Mouse (Mus musculus) liver, embryonic 11.5 days (tissue): Measurements from ENCODE around the gene Tedc2. TPM values are rescaled to one million over a fixed set of nuclear protein-coding genes. Genes with fewer than 3 reads are reported as not detected.

Experiments
- ATAC-seq: fragments of 200-750 bp; cut with Nextera tagmentation; replicated peaks from 2 replicates; pipeline ENCODE4 v1.8.0; 2017; ENCODE audit warnings: moderate number of reproducible peaks, mild to moderate bottlenecking, moderate TSS enrichment, moderate library complexity; ENCODE audit not compliant: low FRiP score
- DNase-seq: peaks from one replicate; pipeline ENCODE4 v3.0.0-alpha.2; 2017; ENCODE audit warnings: low spot score
- H3K27ac ChIP-seq: fragments of 300-500 bp; sonication (generic); 2 replicates; pipeline ENCODE4 v1.5.1; 2014; ENCODE audit warnings: mild to moderate bottlenecking, low read depth, low read length, control low read depth
- H3K27me3 ChIP-seq: fragments of 300-500 bp; sonication (generic); replicated peaks from 2 replicates; pipeline ENCODE4 v1.6.1; 2014; ENCODE audit warnings: low read length, mixed read lengths; ENCODE audit not compliant: control insufficient read depth, insufficient read depth
- H3K36me3 ChIP-seq: fragments of 300-500 bp; sonication (generic); 2 replicates; pipeline ENCODE4 v1.6.1; 2014; ENCODE audit warnings: mild to moderate bottlenecking, low read length, moderate library complexity, mixed read lengths; ENCODE audit not compliant: control insufficient read depth, insufficient read depth
- H3K4me1 ChIP-seq: fragments of 300-500 bp; sonication (generic); replicated peaks from 2 replicates; pipeline ENCODE4 v1.6.1; 2014; ENCODE audit warnings: low read length, mixed read lengths; ENCODE audit not compliant: control insufficient read depth, insufficient read depth
- H3K4me2 ChIP-seq: fragments of 300-500 bp; sonication (generic); 2 replicates; pipeline ENCODE4 v1.6.1; 2014; ENCODE audit warnings: mild to moderate bottlenecking, control low read depth, moderate library complexity
- H3K4me3 ChIP-seq: fragments of 300-500 bp; sonication (generic); 2 replicates; pipeline ENCODE4 v1.5.1; 2014; ENCODE audit warnings: low read depth, low read length, control low read depth
- H3K9ac ChIP-seq: fragments of 300-500 bp; sonication (generic); 2 replicates; pipeline ENCODE4 v1.6.1; 2014; ENCODE audit warnings: low read depth, low read length, control low read depth
- H3K9me3 ChIP-seq: fragments of 300-500 bp; sonication (generic); 2 replicates; pipeline ENCODE4 v1.6.1; 2016; ENCODE audit warnings: low read length, inconsistent platforms, mixed read lengths; ENCODE audit not compliant: control insufficient read depth
- WGBS: fragments of 180-500 bp; shearing (Covaris S2); extraction: QIAGEN DNeasy Blood & Tissue Kit; methylation state at CpG from one replicate; pipeline ENCODE4 v1.1.7; 2014; 5-methylcytosine and 5-hydroxymethylcytosine counted together
- polyA plus RNA-seq: library from polyadenylated mRNA; unstranded; fragments of >200 nt; fragmentation: Nextera tagmentation; extraction: Ambion mirVana; gene quantifications from 2 replicates; pipeline ENCODE4 v1.2.1, GENCODE M21; 2014

Tedc2 gene
- polyA plus RNA-seq, 1 experiment from 2014 or later, result 17.2 TPM

GRCm38 (mm10) chr17:24224741-24225140, 4.1 kb upstream of the Tedc2 start:
- Histone ChIP-seq H3K9me3 (no peaks in the 10 kb centered on the region), H3K4me3 (no peak overlapping the region), H3K27me3 (no peaks in the 10 kb centered on the region), H3K27ac (peak overlapping the region; percentile 95), H3K9ac (peak overlapping the region; percentile 59), H3K4me2 (no peak overlapping the region), H3K4me1 (peaks cover 31% of the 10 kb centered on the region), H3K36me3 (peaks cover 63% of the 10 kb centered on the region)
- 89% methylated on average over 10 of the region's 10 CpGs for WGBS
- DNase-seq (no peak), ATAC-seq (no peak)

DNA sequence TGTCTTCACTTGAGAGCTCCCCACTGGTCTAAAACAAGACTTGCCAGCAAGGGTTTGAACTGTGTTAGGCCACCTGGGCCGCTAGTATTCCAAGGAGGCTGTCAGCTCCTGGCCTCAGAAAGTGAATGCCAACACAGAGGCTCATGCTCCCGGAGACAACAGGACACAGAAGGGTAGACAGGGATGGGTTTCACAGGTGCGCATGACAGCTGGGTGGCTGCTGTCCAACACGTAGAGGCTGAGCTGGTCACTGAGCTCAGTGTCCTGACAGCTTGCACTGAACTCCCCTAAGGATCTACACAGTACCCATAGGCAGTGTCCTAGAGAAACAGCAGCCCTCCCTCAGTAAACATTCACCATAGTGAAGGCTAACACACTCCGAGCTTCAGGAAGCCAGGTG, 2.9 kb upstream of the Tedc2 start:
- H3K4me2 ChIP-seq, result no peak overlapping the region
- peaks cover 56% of the 10 kb centered on the region for H3K36me3 ChIP-seq
- peaks cover 35% of the 10 kb centered on the region for H3K4me1 ChIP-seq
- H3K9ac ChIP-seq, result no peak overlapping the region
- no peaks in the 10 kb centered on the region for H3K27me3 ChIP-seq
- no peak overlapping the region for H3K4me3 ChIP-seq
- no peak overlapping the region for H3K27ac ChIP-seq
- H3K9me3 ChIP-seq, result no peaks in the 10 kb centered on the region
- WGBS, result 88% methylated on average over 5 of the region's 5 CpGs
- DNase-seq (no peak), ATAC-seq (no peak)

DNA sequence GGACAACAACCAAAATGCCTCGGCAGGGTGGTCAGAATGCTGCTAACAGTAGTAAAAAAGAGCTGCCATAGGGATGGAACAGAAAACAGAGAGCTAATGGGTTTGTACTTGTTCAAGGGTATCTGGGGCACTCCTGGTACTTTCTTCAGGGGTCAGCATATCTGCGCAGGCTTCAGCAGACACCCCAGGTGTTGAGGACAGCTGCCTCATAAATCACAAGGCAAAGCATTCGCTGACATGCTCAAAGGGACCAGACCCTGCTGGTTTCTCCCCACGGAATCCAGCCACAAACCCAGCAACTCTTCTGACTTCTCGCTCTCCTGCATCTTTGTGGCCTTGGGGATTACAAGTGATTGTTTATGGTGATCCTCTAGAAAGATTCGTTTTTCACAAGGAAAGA, 2.0 kb upstream of the Tedc2 start:
- Histone ChIP-seq H3K4me1 (peaks cover 31% of the 10 kb centered on the region), H3K36me3 (peaks cover 50% of the 10 kb centered on the region), H3K9me3 (no peaks in the 10 kb centered on the region), H3K4me2 (no peak overlapping the region), H3K4me3 (no peak overlapping the region), H3K9ac (no peak overlapping the region), H3K27me3 (no peaks in the 10 kb centered on the region), H3K27ac (no peak overlapping the region)
- ATAC-seq (no peak), DNase-seq (no peak)
- 76% methylated on average over 6 of the region's 6 CpGs for WGBS

- peaks cover 20% of the 10 kb centered on the region for H3K36me3 ChIP-seq
- H3K4me1 ChIP-seq, result peaks cover 14% of the 10 kb centered on the region
- no peak overlapping the region for H3K4me3 ChIP-seq
- no peak for ATAC-seq
- H3K9ac ChIP-seq, result no peak overlapping the region
- no peaks in the 10 kb centered on the region for H3K9me3 ChIP-seq
- DNase-seq, result no peak
- H3K27ac ChIP-seq, result no peak overlapping the region
- 73% methylated on average over 4 of the region's 4 CpGs for WGBS
- no peaks in the 10 kb centered on the region for H3K27me3 ChIP-seq
- no peak overlapping the region for H3K4me2 ChIP-seq
Measured at GRCm38 (mm10) chr17:24216836-24217235, 3.8 kb downstream of the Tedc2 start.

DNA sequence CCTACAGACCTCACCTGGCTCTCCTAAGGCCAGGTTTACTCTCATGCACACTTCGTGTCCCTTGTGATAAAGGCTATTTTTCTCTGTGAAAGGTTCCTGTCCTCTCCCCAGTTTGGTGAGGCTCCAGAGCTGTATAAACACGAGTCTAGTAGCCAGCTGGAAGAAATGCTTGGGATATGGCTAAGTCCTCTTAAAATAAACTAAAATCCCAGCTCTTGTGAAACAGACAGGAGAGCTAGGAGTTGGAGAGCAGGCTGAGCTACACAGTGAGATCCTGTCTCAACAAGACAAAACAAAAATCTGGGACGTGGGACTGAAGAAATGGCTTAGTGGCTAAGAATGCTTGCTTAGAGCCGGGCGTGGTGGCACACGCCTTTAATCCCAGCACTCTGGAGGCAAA, 7.5 kb downstream of the Tedc2 start:
- H3K4me2 ChIP-seq, result no peak overlapping the region
- H3K4me1 ChIP-seq, result peaks cover 41% of the 10 kb centered on the region
- H3K27me3 ChIP-seq, result peaks cover 14% of the 10 kb centered on the region
- ATAC-seq, result no peak
- DNase-seq, result no peak
- peaks cover 18% of the 10 kb centered on the region for H3K36me3 ChIP-seq
- WGBS, result 72% methylated on average over 6 of the region's 6 CpGs
- H3K9me3 ChIP-seq, result no peaks in the 10 kb centered on the region
- H3K27ac ChIP-seq, result no peak overlapping the region
- H3K9ac ChIP-seq, result no peak overlapping the region
- H3K4me3 ChIP-seq, result no peak overlapping the region

DNA sequence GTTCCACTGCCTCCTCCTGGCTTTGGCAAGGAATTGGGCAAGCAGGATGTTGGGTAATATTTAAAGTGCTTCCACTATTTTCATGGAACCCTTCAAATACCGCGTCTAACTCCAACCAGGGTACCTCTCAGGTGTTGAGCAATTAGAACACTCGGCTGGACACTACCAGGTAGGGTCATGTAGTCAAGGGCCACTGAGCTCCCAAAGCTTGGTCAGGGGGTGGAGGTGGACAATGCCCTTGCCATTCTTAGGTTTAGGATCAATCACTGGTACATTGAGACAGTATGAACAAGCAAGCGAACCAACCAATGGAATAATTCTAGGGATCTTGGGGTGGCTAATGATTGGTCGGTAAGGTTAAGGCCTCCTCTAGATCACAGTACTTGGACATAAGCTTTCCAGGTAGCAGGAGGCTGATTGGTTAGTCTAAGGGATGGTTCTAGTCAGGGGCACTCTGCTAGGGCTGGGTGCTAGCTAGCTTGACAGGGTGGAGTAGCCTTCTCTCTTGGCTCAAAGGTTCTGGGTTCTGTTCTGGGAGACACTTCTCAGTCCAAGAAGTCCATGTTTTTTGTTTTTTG, 8.1 kb downstream of the Tedc2 start:
- DNase-seq, result no peak
- Histone ChIP-seq H3K9ac (peak overlapping the region; percentile 53; the same call in 1 of the 2 replicates), H3K27ac (no peak overlapping the region), H3K27me3 (peaks cover 20% of the 10 kb centered on the region), H3K4me2 (peak overlapping the region; percentile 91), H3K4me1 (peaks cover 48% of the 10 kb centered on the region), H3K9me3 (no peaks in the 10 kb centered on the region), H3K36me3 (peaks cover 14% of the 10 kb centered on the region), H3K4me3 (peak overlapping the region; percentile 54)
- ATAC-seq, result no peak
- 31% methylated on average over 5 of the region's 5 CpGs for WGBS

DNA sequence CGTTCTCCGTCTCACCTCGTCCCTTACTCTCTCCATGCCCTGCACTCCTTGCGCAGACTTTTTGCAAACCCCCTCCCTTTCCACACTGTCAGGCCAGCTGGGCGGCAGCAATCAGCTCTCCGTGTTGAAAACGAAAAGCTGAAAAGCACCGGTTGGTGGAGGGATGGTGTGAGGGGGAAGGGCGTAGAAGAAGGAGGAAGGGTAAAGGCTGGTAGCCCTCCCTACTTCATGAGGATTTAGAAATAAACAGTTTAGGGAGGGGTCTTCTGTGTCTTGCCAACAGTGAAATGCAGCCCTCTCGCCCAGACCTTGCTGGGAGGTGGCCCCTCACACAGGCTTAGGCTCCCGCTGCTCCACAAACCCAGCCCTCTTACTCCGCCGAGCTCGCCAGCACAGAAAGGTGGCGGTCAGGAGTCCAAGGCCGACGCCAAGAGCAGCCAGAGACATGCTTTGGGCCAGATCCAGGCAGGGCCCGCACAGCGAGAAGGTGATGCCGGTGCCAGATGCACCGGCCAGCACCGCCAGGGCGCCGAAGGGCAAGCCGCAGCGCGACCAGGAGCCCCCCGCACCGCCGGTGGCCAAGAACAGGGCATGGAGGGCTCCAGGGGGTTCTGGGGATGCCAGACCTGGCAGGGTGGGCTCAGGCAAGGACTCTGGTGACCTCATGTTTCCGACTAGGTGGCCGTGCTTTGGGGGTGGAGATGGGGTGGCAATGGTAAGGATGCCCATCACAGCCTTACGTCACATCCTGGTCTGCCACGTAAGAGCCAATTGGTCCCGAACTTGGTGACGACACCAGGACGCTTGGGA, 8.8 kb downstream of the Tedc2 start:
- Histone ChIP-seq H3K27me3 (peaks cover 25% of the 10 kb centered on the region), H3K36me3 (peaks cover 10% of the 10 kb centered on the region), H3K4me3 (peak overlapping the region; percentile 54), H3K9ac (peak overlapping the region; percentile 53), H3K9me3 (no peaks in the 10 kb centered on the region), H3K4me2 (peak overlapping the region; percentile 91), H3K4me1 (peaks cover 54% of the 10 kb centered on the region), H3K27ac (peak overlapping the region; percentile 22; the same call in 1 of the 2 replicates)
- DNase-seq, result peak; percentile 59
- ATAC-seq, result no peak; the same call in 1 of the 2 replicates
- WGBS, result 4% methylated on average over 37 of the region's 37 CpGs

DNA sequence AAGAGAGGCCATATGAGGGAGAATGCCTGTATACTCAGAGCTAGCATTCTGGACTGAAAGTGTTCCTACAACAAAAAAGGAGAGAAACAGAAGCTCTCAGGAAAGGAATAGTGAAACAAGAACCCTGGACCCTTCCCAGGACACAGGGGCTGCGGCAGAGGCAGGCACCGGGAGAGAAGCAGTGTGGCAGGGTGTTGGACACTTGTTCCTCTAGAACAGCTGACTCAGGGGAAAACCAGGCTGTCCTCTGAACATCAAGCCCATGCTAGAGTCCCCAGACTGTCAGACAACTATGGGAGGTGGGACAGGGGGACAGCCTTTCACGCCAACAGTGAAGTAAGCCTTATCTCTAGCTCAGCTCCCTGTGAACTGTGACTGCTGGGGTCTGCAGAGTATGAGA, 10.1 kb downstream of the Tedc2 start:
- ATAC-seq, result no peak
- H3K36me3 ChIP-seq, result peaks cover 4% of the 10 kb centered on the region
- no peak for DNase-seq
- peaks cover 67% of the 10 kb centered on the region for H3K4me1 ChIP-seq
- no peak overlapping the region for H3K4me3 ChIP-seq
- H3K27me3 ChIP-seq, result peaks cover 25% of the 10 kb centered on the region
- no peaks in the 10 kb centered on the region for H3K9me3 ChIP-seq
- no peak overlapping the region; the same call in none of the 2 replicates for H3K4me2 ChIP-seq
- no peak overlapping the region for H3K27ac ChIP-seq
- H3K9ac ChIP-seq, result no peak overlapping the region
- WGBS, result 65% methylated on average over 3 of the region's 3 CpGs

DNA sequence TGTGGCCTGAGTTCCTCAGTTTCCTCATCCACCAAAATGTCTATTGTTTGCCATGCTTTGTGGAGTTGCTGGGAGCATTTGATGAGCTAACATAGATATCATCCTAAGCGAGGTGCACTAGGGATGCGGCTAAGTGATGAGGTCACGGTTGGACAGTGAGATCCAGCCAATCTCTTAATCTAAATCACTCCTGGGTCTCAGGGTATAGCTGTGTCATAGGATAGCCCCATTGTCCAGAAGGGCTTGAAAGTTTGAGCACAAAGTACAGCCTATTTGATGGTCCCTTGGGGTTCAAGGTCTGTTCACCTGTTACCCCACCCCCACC, 10.8 kb downstream of the Tedc2 start:
- peak overlapping the region; percentile 72 for H3K4me3 ChIP-seq
- ATAC-seq, result no peak
- peak overlapping the region; percentile 80 for H3K9ac ChIP-seq
- peaks cover 69% of the 10 kb centered on the region for H3K4me1 ChIP-seq
- peak overlapping the region; percentile 100 for H3K4me2 ChIP-seq
- peak overlapping the region; percentile 97 for H3K27ac ChIP-seq
- no peaks in the 10 kb centered on the region for H3K36me3 ChIP-seq
- no peaks in the 10 kb centered on the region for H3K9me3 ChIP-seq
- 57% methylated on average over 3 of the region's 3 CpGs for WGBS
- no peak for DNase-seq
- H3K27me3 ChIP-seq, result peaks cover 25% of the 10 kb centered on the region
